Mouse (Mus musculus) intestine, postnatal 0 days (tissue): ENCODE measurements around the gene Lrp8. TPM values are rescaled to one million over a fixed set of nuclear protein-coding genes. Genes with fewer than 3 reads are reported as not detected.

Experiments
- ATAC-seq: fragments of 200-750 bp; cut with Nextera tagmentation; 2 replicates; pipeline ENCODE4 v1.8.0; 2017; ENCODE audit warnings: mild to moderate bottlenecking, moderate TSS enrichment, moderate library complexity
- H3K27ac ChIP-seq: fragments of 300-500 bp; sonication (generic); 2 replicates; pipeline ENCODE4 v1.5.1; 2014; ENCODE audit warnings: mild to moderate bottlenecking, low read depth, low read length, moderate library complexity
- H3K27me3 ChIP-seq: fragments of 300-500 bp; sonication (generic); replicated peaks from 2 replicates; pipeline ENCODE4 v1.6.1; 2014; ENCODE audit warnings: low read length, mixed read lengths; ENCODE audit not compliant: control insufficient read depth, insufficient read depth
- H3K36me3 ChIP-seq: fragments of 300-500 bp; sonication (generic); 2 replicates; pipeline ENCODE4 v1.6.1; 2014; ENCODE audit warnings: mild to moderate bottlenecking, moderate library complexity; ENCODE audit not compliant: control insufficient read depth, insufficient read depth
- H3K4me1 ChIP-seq: fragments of 300-500 bp; sonication (generic); replicated peaks from 2 replicates; pipeline ENCODE4 v1.6.1; 2014; ENCODE audit warnings: antibody characterized with exemption, low read length, mixed read lengths; ENCODE audit not compliant: control insufficient read depth, insufficient read depth
- H3K4me2 ChIP-seq: fragments of 300-500 bp; sonication (generic); replicated peaks from 2 replicates; pipeline ENCODE4 v1.6.1; 2014; ENCODE audit warnings: low read depth, mild to moderate bottlenecking, moderate library complexity
- H3K4me3 ChIP-seq: fragments of 300-500 bp; sonication (generic); 2 replicates; pipeline ENCODE4 v1.5.1; 2014; ENCODE audit warnings: low read depth, low read length
- H3K9ac ChIP-seq: fragments of 300-500 bp; sonication (generic); 2 replicates; pipeline ENCODE4 v1.6.1; 2014; ENCODE audit warnings: mild to moderate bottlenecking, low read depth, low read length
- H3K9me3 ChIP-seq: fragments of 300-500 bp; sonication (generic); 2 replicates; pipeline ENCODE4 v1.6.1; 2016; ENCODE audit warnings: mixed run types; ENCODE audit not compliant: control insufficient read depth
- CTCF ChIP-seq: sonication (generic); IDR thresholded peaks from 2 replicates; pipeline ENCODE4 v1.5.1; 2016; ENCODE audit warnings: low read depth, mild to moderate bottlenecking, control low read depth, antibody characterized with exemption, moderate library complexity
- WGBS: fragments of 180-500 bp; shearing (Covaris S2); extraction: QIAGEN DNeasy Blood & Tissue Kit; methylation state at CpG from one replicate; pipeline ENCODE4 v1.1.7; 2014; 5-methylcytosine and 5-hydroxymethylcytosine counted together
- polyA plus RNA-seq: library from polyadenylated mRNA; unstranded; fragments of >200 nt; fragmentation: Nextera tagmentation; extraction: Ambion mirVana; gene quantifications from 2 replicates; pipeline ENCODE4 v1.2.1, GENCODE M21; 2015

The Lrp8 gene
- polyA plus RNA-seq, 1 experiment from 2014 or later = 0.66 TPM

- no peak for ATAC-seq
- no peak overlapping the region for H3K27ac ChIP-seq
- no peaks in the 10 kb centered on the region for H3K27me3 ChIP-seq
- H3K9ac ChIP-seq = no peak overlapping the region
- no peaks in the 10 kb centered on the region for H3K4me1 ChIP-seq
- no peaks in the 10 kb centered on the region for H3K9me3 ChIP-seq
- no peak overlapping the region for H3K4me2 ChIP-seq
- TF ChIP-seq CTCF = no peak
- no peaks in the 10 kb centered on the region for H3K36me3 ChIP-seq
- WGBS = 62% methylated on average over 11 of the region's 11 CpGs
- no peak overlapping the region for H3K4me3 ChIP-seq
Observed at GRCm38 (mm10) chr4:107823511-107823910, 21.4 kb downstream of the Lrp8 start.

- no peak for ATAC-seq
- H3K4me3 ChIP-seq = no peak overlapping the region
- no peaks in the 10 kb centered on the region for H3K9me3 ChIP-seq
- H3K27me3 ChIP-seq = no peaks in the 10 kb centered on the region
- H3K36me3 ChIP-seq = no peaks in the 10 kb centered on the region; the same call in 1 of the 2 replicates
- no peak for TF ChIP-seq CTCF
- H3K9ac ChIP-seq = no peak overlapping the region
- H3K27ac ChIP-seq = no peak overlapping the region
- no peaks in the 10 kb centered on the region for H3K4me1 ChIP-seq
- 43% methylated on average over 10 of the region's 10 CpGs for WGBS
- H3K4me2 ChIP-seq = no peak overlapping the region
Observed at GRCm38 (mm10) chr4:107828727-107829218, 26.7 kb downstream of the Lrp8 start.

DNA sequence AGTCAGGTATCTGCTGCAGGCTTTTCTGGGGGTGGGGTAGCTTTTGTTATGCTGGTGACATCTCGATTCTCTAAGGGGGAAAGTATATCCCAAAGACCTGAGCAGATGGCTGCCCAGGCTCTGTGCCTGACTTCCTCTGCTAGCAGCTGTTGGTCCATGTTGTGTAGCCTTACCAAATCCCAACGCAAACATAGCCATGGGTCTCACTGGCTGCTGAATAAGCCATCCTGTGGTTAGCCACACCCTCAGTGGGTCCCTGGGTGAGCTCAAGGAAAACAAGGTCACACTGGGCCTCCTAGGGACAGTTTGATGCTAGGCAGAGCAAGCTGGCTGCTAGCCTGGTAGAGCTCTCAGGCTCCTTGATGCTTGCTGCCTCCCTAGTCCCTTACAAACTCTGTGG, 27.6 kb downstream of the Lrp8 start:
- H3K27ac ChIP-seq = no peak overlapping the region
- H3K4me3 ChIP-seq = no peak overlapping the region
- H3K4me2 ChIP-seq = no peak overlapping the region
- 47% methylated on average over 2 of the region's 2 CpGs for WGBS
- no peak overlapping the region for H3K9ac ChIP-seq
- H3K4me1 ChIP-seq = no peaks in the 10 kb centered on the region
- no peaks in the 10 kb centered on the region; the same call in 1 of the 2 replicates for H3K36me3 ChIP-seq
- no peaks in the 10 kb centered on the region for H3K27me3 ChIP-seq
- no peak for TF ChIP-seq CTCF
- no peak for ATAC-seq
- no peaks in the 10 kb centered on the region for H3K9me3 ChIP-seq

GRCm38 (mm10) chr4:107830189-107830588, 28.1 kb downstream of the Lrp8 start:
- H3K36me3 ChIP-seq = no peaks in the 10 kb centered on the region; the same call in 1 of the 2 replicates
- TF ChIP-seq CTCF = no peak
- H3K4me2 ChIP-seq = no peak overlapping the region
- WGBS = 72% methylated on average over 10 of the region's 10 CpGs
- H3K27me3 ChIP-seq = no peaks in the 10 kb centered on the region
- ATAC-seq = no peak
- H3K4me1 ChIP-seq = no peaks in the 10 kb centered on the region
- no peaks in the 10 kb centered on the region for H3K9me3 ChIP-seq
- no peak overlapping the region for H3K9ac ChIP-seq
- H3K27ac ChIP-seq = no peak overlapping the region
- no peak overlapping the region for H3K4me3 ChIP-seq

DNA sequence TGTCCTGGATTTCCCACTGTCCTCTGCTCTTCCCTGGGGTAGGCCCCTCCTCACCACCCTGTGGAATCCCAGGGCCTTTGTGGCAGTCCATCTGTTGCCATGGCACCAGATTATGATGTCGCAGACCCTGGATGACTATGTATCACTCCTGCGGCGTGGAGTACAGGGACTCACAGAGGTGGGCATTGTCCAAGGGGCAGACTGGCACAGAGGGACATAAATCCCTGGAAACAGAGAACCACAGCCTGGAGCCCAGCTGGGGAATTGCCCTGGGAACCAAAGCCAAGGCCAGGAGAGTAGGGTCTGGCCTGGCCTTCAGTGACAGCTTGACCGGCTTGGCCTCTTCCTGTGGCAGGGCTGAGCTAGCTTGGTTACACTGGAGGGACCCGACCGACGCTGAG, 28.8 kb downstream of the Lrp8 start:
- 70% methylated on average over 7 of the region's 7 CpGs for WGBS
- TF ChIP-seq CTCF = no peak
- Histone ChIP-seq H3K4me2 (no peak overlapping the region), H3K9me3 (no peaks in the 10 kb centered on the region), H3K4me1 (no peaks in the 10 kb centered on the region), H3K9ac (no peak overlapping the region), H3K4me3 (no peak overlapping the region), H3K27me3 (no peaks in the 10 kb centered on the region), H3K27ac (no peak overlapping the region), H3K36me3 (no peaks in the 10 kb centered on the region; the same call in 1 of the 2 replicates)
- no peak for ATAC-seq

- 93% methylated on average over 6 of the region's 6 CpGs for WGBS
- ATAC-seq = no peak
- no peak for TF ChIP-seq CTCF
- no peak overlapping the region for H3K27ac ChIP-seq
- no peaks in the 10 kb centered on the region; the same call in 1 of the 2 replicates for H3K36me3 ChIP-seq
- no peaks in the 10 kb centered on the region for H3K4me1 ChIP-seq
- no peaks in the 10 kb centered on the region for H3K27me3 ChIP-seq
- no peaks in the 10 kb centered on the region for H3K9me3 ChIP-seq
- H3K9ac ChIP-seq = no peak overlapping the region
- no peak overlapping the region for H3K4me3 ChIP-seq
- no peak overlapping the region for H3K4me2 ChIP-seq
Observed at GRCm38 (mm10) chr4:107831678-107832077, 29.6 kb downstream of the Lrp8 start.

DNA sequence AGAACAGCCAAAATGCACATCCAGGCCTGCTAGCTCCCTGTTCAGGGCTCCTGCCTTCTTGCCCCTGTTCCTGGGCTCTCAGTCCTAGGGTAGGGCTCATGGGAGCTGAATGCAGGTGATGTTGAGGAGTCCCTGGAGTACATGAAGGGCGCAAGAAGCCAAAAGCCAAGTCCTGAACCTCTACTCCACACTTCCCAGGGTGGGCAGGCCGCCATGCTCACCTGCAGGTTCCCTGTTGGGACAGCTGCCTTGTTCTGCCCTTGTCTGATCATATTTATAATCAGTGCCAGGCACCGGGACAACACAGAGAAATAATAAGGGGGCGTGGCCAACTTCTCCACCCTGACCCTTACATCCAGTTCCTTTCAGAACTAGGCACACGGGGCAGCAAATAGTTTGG, 31.5 kb downstream of the Lrp8 start:
- H3K27ac ChIP-seq = no peak overlapping the region
- no peak for TF ChIP-seq CTCF
- no peak overlapping the region for H3K4me3 ChIP-seq
- no peak overlapping the region for H3K9ac ChIP-seq
- H3K27me3 ChIP-seq = no peaks in the 10 kb centered on the region
- ATAC-seq = no peak
- H3K4me2 ChIP-seq = no peak overlapping the region
- 68% methylated on average over 5 of the region's 5 CpGs for WGBS
- H3K36me3 ChIP-seq = no peaks in the 10 kb centered on the region; the same call in 1 of the 2 replicates
- H3K9me3 ChIP-seq = no peaks in the 10 kb centered on the region
- no peaks in the 10 kb centered on the region for H3K4me1 ChIP-seq
